Mouse (Mus musculus) cerebellum, adult 9-10 months (tissue): ENCODE data around the gene Fbxo10.
A peak's percentile ranks its signal among the peaks of the same experiment; 100 is the strongest.
"Not testable (repeated sequence)": the region's sequence is repeated elsewhere in the genome, so short reads cannot be mapped to it uniquely, and the experiment has no call there.

Experiments
- DNase-seq: peaks from one replicate; pipeline ENCODE4 v3.0.0; 2022

Fbxo10 gene

GRCm38 (mm10) chr4:45084021-45084894, at the start of gene Fbxo10:
Gene Fbxo10, minus strand, starts transcription at chr4:45084604.
- DNase-seq: peak; percentile 87

GRCm38 (mm10) chr4:45131021-45131420, 46.6 kb upstream of the Fbxo10 start:
- DNase-seq: no peak

DNA sequence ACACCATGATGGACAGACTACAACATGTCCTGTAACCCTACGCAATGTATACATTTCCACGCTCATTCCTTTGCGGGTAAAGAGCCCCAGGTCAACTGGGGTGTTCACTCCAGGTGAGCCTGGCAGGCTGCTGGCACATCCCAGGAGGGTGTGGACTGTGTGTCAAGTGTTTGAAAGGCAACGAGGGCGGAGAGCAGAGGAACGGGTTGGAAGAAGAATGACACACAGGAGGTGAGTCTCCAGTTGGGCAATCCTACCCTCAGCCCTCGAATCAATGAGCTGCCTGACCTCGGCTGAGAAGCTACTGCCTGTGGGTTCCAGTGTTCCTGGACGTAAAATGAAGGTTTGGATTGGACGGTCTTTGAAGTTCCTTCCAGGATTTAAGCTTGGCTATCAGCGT, 36.9 kb upstream of the Fbxo10 start:
- no peak for DNase-seq

DNA sequence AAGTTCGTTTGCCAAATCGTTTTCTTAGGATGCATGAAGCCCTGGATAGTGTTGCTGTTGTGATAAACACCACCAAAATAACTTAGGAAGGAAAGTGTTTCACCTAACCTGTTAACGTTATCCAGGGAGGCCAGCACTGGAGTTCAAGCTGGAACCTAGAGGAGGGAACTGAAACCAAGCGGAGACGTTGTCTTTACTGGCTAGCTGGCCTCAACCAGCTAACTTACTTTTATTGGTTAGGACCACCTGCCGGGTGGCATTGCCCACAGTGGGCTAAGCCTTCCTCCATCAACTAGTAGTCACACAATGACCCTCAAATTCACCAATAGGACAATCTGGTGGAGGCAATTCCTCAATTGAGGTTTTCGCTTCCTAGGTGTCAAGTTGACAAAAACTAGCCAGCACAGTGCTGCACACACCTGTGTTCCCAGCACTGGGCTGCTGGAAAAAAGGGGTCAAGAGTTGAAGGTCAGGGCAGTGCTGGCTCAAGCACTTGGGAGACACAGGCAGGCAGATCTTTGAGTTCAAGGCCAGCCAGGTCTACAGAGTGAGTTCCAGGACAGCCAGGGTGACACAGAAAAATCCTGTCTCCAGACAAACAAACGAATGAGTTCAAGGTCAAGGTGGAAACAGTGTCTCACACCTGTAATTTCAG, 24.2 kb upstream of the Fbxo10 start:
- DNase-seq: peak; percentile 17

GRCm38 (mm10) chr4:45107601-45108277, 23.3 kb upstream of the Fbxo10 start, which contains the start of gene Tomm5:
Gene Tomm5, minus strand, starts transcription at chr4:45108114.
- peak; percentile 92 for DNase-seq

GRCm38 (mm10) chr4:45107066-45107465, 22.7 kb upstream of the Fbxo10 start:
- no peak for DNase-seq

DNA sequence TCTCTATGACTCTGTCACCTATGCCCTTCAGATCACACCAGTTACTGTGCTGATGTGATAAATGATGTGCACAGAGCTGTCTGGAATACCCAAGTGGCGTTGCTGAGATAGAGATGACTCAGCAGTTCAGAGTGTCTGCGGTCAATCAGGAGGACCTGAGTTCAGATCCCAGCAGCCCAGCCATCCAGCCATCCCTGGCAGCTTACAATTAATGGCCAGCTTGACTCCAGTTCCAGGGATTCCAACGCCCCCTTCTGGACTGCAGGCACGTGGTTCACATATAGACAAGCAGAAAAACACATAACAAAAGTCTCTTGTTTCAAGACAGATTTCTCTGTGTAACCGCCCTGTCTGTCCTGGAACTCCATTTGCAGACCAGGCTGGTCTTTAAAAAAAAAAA, 22.0 kb upstream of the Fbxo10 start:
- DNase-seq: no peak

DNA sequence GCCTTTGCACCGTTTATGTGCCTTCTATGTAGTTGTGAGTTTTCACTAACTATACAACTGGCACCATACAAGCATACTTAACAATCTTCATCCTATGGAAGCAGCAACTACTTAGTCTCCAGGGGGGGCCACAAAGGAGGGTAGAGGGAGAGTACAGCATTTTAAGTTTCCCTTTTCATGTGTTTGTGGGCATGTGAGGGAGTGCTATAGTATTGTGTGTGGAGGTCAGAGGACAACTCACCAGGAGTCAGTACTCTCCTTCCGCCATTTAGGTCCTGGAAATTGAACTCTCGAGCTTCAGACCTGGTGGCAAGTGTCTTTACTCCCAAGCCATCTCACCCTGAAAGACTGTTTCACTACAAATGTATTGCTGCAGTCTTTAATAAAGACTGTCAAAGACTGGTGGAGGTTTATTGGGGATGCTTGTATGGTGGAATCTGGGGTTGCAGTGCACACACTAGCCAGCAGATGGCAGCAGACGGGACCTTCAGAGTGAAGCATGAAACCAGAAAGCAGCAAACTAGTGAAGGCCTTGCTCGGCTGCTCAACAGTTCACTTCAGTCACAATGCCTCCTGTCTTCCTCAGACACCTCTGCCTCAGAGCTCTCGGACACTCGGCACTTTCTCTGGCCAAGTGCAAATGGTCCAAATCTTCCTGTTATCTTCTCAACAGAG, 12.9 kb upstream of the Fbxo10 start:
- DNase-seq: peak; percentile 62

- DNase-seq: no peak
Measured at GRCm38 (mm10) chr4:45084895-45085290, 489 bp upstream of the Fbxo10 start.

- DNase-seq: no peak
Measured at GRCm38 (mm10) chr4:45083487-45083886, 917 bp downstream of the Fbxo10 start.

DNA sequence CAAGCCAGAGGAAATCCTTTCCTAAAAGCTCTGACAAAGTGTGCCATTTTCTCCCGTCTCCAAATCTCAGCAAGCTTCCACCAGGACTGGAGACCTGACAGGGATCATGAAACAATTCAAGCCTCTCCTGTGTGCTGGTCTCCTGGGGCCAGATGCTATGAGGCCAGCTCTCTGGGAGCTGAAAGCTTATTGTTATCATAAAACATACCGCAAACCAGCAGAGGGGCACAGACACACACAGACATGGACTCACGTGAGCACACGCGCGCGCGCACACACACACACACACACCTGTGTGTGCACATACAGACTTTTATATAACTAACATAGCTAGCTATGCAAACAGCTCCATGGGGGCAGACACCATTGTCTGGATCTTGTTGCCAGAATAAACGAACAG, 1.5 kb downstream of the Fbxo10 start:
- no peak for DNase-seq

- peak; percentile 64 for DNase-seq
Measured at GRCm38 (mm10) chr4:45081041-45081440, 3.4 kb downstream of the Fbxo10 start.

DNA sequence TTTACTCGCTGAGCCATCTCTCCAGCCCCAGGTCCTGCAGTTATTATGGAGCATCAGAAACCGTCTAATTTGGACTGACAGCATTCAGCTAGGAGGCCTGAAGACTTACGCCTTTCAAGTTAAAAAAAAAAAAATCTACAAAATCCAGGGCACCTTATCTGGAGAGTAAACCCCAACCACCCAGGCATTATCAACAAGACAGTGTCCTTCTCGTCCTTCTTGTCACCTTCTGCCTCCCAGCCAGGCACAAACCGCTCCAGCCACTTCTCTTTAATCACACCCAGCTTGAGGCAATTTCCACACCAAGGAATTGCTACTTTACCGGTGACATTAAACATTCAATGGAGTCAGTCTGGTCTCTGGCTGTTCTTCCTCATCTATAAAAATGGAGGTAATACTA, 10.9 kb downstream of the Fbxo10 start:
- DNase-seq: no peak

- DNase-seq: no peak
Measured at GRCm38 (mm10) chr4:45072261-45072973, 12.0 kb downstream of the Fbxo10 start.

DNA sequence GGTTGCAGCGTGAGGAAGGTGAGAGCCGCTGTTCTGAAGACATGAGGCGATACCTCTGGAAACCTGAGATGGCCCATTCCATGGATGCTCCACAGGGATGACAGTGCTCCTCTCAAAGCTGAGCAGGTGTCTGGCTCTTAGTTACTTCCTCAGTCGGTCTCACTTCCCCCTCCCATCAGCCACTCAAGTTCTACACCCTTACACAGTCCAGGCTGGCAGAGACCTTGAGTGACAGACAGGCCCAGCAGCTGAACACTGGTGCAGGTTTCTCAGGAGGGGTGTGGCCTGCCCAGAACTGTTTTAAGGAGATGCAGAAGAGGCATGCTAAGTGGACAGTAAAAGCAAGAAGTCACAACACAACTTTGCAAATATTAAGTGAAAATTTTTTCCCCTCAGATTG, 16.7 kb downstream of the Fbxo10 start:
- no peak for DNase-seq

GRCm38 (mm10) chr4:45066036-45066730, 18.2 kb downstream of the Fbxo10 start:
- DNase-seq: no peak

DNA sequence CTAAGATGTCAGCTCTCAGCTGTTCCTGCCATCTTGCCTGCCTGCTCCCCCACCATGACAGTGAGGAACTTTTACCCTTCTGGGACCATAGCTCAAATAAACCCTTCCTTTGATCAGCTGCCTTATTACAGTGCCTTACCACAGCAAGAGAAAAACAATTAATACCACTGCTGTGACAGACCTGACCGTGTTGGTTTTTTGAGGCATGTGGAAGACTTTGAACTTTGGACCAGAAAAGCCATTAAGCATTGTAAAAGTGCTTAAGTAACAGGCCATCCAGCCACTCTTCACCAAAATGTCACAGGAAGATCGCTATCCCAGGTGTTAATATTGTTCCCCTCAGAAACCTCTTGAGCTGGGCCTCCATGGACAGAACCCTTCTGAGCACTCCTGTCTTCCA, 19.8 kb downstream of the Fbxo10 start:
- no peak for DNase-seq

GRCm38 (mm10) chr4:45063836-45064235, 20.6 kb downstream of the Fbxo10 start:
- DNase-seq: not testable (repeated sequence)

GRCm38 (mm10) chr4:45055451-45055850, 29.0 kb downstream of the Fbxo10 start:
- DNase-seq: peak; percentile 50

DNA sequence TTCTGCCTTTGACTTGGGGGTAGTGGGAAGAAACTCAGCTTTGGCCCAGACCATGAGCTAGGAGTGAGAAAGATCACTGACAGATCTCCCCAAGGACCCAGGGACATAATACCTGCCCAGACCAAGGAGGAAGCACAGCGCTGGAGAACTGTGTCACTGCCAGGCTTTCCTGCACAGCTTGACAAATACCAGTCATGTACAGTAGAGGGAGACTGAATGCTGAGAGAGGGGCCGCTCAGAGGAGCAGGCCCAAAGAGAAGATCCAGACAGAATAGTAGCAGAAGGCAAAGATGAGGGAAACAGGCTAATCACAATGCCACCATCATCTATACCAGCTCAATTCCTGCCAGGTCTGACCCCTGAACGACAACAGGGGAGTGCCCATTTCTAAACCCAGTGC, 29.5 kb downstream of the Fbxo10 start:
- DNase-seq: no peak

GRCm38 (mm10) chr4:45047956-45048355, 36.4 kb downstream of the Fbxo10 start:
- no peak for DNase-seq
